Mouse (Mus musculus) c-Kit-negative CD71-positive TER-119-positive erythroid progenitor cells, embryonic 14.5 days (primary cell): ENCODE data around the gene Fam50a.

Experiments
- DNase-seq: peaks from one replicate; pipeline ENCODE4 v3.0.0-alpha.2; 2013; ENCODE audit warnings: low read depth, low spot score

The Fam50a gene

GRCm38 (mm10) chrX:74312540-74313464, at the start of gene Fam50a:
Gene Fam50a (plus strand): TSS chrX:74313033.
- DNase-seq = peak; percentile 69

GRCm38 (mm10) chrX:74269736-74270061, 43.1 kb upstream of the Fam50a start:
- no peak for DNase-seq

GRCm38 (mm10) chrX:74270062-74270901, 42.6 kb upstream of the Fam50a start, which contains the start of gene Rpl10:
Gene Rpl10 (plus strand): TSS chrX:74270812.
- peak; percentile 84 for DNase-seq

- no peak for DNase-seq
These were observed 41.8 kb upstream of the Fam50a start for GRCm38 (mm10) chrX:74270902-74271551.

GRCm38 (mm10) chrX:74273422-74274322, 39.2 kb upstream of the Fam50a start:
- no peak for DNase-seq

- no peak for DNase-seq
These were observed 34.9 kb upstream of the Fam50a start for GRCm38 (mm10) chrX:74277916-74278315.

GRCm38 (mm10) chrX:74281041-74281731, 31.6 kb upstream of the Fam50a start:
- peak; percentile 17 for DNase-seq

- peak; percentile 73 for DNase-seq
These were observed 31.0 kb upstream of the Fam50a start, which contains the start of the genes Taz and Dnase1l1 for GRCm38 (mm10) chrX:74281732-74282394. Gene Taz (plus strand): TSS chrX:74281912. Gene Dnase1l1 (minus strand): TSS chrX:74282337.

GRCm38 (mm10) chrX:74282395-74283091, 30.3 kb upstream of the Fam50a start:
- peak; percentile 73 for DNase-seq

GRCm38 (mm10) chrX:74283092-74283437, 29.8 kb upstream of the Fam50a start:
- DNase-seq = no peak

- DNase-seq = no peak
These were observed 19.4 kb upstream of the Fam50a start for GRCm38 (mm10) chrX:74293431-74293830.

GRCm38 (mm10) chrX:74296538-74297448, 16.0 kb upstream of the Fam50a start, which contains the start of gene Atp6ap1:
Gene Atp6ap1 (plus strand): TSS chrX:74297097.
- DNase-seq = peak; percentile 86

- no peak for DNase-seq
These were observed 14.5 kb upstream of the Fam50a start for GRCm38 (mm10) chrX:74298348-74298747.

- no peak for DNase-seq
These were observed 13.1 kb upstream of the Fam50a start for GRCm38 (mm10) chrX:74299721-74300120.

- peak; percentile 60 for DNase-seq
These were observed 7.7 kb upstream of the Fam50a start, which contains the start of gene Gdi1 for GRCm38 (mm10) chrX:74304867-74305700. Gene Gdi1 (plus strand): TSS chrX:74304998.

- DNase-seq = no peak
These were observed 15.9 kb downstream of the Fam50a start, which contains the start of gene Plxna3 for GRCm38 (mm10) chrX:74328725-74329161. Gene Plxna3 (plus strand): TSS chrX:74329066.

GRCm38 (mm10) chrX:74329215-74329671, 16.4 kb downstream of the Fam50a start:
- no peak for DNase-seq
